Mouse (Mus musculus): ENCODE results near the gene Cenpv.

GRCm38 (mm10) chr11:62487540-62488350, 51.3 kb downstream of the Cenpv start:
- TF ChIP-seq CTCF (IDR thresholded peaks at IDR 0.05; ENCODE audit: low read depth) (no peak), EP300 (IDR thresholded peaks at IDR 0.05; ENCODE audit: low read depth) (peak; percentile 35; the same call in 1 of the 2 replicates)
